Mouse (Mus musculus): Measurements from ENCODE around the gene Gm8332. TPM values are rescaled to one million over a fixed set of nuclear protein-coding genes. Genes with fewer than 3 reads are reported as not detected.

Gene Gm8332
- polyA plus RNA-seq, 1 experiment from 2014 or later, result not detected

Other genes with a start within 250 kb of the Gm8332 start
- not detected in 2 replicates for gene Gm2075, start 238.3 kb downstream of the Gm8332 start, polyA plus RNA-seq (2016; fragmentation: Nextera tagmentation; extraction: Ambion mirVana)
- not detected in 2 replicates for gene Gm6803, start 231.3 kb downstream of the Gm8332 start, polyA plus RNA-seq (2016; fragmentation: Nextera tagmentation; extraction: Ambion mirVana)
- not detected in 2 replicates for gene Gm2056, start 223.1 kb downstream of the Gm8332 start, polyA plus RNA-seq (2016; fragmentation: Nextera tagmentation; extraction: Ambion mirVana)
- not detected in 2 replicates for gene Gm16368, start 166.4 kb downstream of the Gm8332 start, polyA plus RNA-seq (2016; fragmentation: Nextera tagmentation; extraction: Ambion mirVana)
- gene Gm10436, start 68.0 kb downstream of the Gm8332 start, polyA plus RNA-seq (2016; fragmentation: Nextera tagmentation; extraction: Ambion mirVana), result not detected in 2 replicates
- not detected in 2 replicates for gene Gm5662, start 24.4 kb upstream of the Gm8332 start, polyA plus RNA-seq (2016; fragmentation: Nextera tagmentation; extraction: Ambion mirVana)
- not detected in 2 replicates for gene Gm5039, start 73.9 kb upstream of the Gm8332 start, polyA plus RNA-seq (2016; fragmentation: Nextera tagmentation; extraction: Ambion mirVana)
- 19.8 and 22.4 TPM in 2 replicates for gene Adck1, start 110.5 kb upstream of the Gm8332 start, polyA plus RNA-seq (2016; fragmentation: Nextera tagmentation; extraction: Ambion mirVana)